Mouse (Mus musculus): ENCODE data around the gene Rcsd1. TPM values are rescaled to one million over a fixed set of nuclear protein-coding genes. Genes with fewer than 3 reads are reported as not detected.

The Rcsd1 gene
- 179 TPM for polyA plus RNA-seq (2017; shearing (Covaris generic))

DNA sequence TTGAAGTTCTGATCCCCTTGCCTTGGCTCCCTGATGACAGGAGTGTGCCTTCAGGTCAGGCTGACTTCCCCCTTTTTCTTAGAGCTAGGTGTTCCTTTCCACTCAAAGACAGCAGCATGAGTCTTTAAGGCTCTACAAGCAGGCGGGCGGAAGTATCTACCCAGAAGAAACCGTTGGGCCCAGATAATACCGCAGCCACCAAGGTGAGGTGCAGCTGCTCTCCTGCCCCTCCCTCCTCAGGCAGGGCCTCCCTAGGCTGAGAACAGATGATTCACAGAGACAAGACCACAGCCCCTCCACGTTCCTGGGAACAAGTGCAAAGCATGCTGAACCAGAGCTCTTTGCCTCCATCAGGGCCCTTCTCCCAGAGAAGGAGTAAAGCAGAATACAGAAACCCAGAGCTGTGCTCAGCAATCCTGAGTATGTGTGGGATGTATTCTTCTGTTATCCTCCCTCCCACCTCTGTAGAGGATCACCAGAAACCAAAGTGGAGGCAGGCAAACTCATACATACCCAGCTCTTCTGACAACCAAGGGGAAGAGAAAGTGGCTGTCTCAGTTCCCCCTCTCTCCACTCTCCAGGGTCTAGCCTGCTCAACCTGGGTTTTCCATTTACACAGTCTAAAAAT, at the start of gene Rcsd1:
Gene Rcsd1 (minus strand): TSS at position 129 of the 628 bp plus-strand sequence.

DNA sequence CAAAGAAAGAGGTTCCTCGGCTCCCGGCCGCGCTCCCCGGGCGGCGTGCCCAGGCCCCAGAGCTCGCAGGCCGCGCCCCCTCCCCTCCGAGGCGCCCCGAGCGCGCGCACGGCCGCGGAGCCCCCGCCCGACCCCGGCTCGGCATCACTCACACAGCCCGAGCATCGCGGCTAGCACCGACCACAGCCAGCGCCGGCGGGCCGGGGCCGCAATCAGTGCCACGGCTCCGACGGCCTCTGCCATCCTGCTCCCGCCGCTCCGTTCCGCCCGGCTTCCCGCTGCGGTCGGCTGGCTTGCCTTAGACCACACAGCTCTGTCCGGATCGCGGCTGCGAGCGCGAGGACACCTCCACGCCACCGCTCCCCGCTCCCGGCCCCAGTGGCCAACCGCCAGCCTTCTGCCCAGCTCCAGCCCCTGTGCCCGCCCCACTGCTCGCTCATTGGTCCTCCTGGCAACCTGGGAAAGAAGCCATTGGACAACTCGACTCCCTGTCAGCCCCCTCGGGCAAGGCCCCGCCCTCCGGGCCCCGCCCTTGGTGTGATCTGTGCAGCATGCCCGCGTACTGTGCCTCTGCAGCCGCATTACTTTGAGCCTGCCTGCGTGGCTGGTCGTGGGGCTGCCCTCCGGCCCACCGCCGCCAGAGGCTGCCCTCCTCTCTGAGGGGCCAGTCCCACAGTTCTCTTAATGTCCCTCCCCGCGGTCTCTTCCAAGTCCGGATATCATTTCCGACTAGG, 75.2 kb downstream of the Rcsd1 start, which contains the start of gene Mpzl1:
Gene Mpzl1 (minus strand): TSS at position 388 of the 734 bp plus-strand sequence.

Other genes with a start within 250 kb of the Rcsd1 start
- 17.9 TPM for gene Dcaf6, start 249.3 kb downstream of the Rcsd1 start, polyA plus RNA-seq (2017; shearing (Covaris generic))
- gene Mpc2, start 249.1 kb downstream of the Rcsd1 start, polyA plus RNA-seq (2017; shearing (Covaris generic)), result 99.7 TPM
- not detected for gene Adcy10, start 224.6 kb downstream of the Rcsd1 start, polyA plus RNA-seq (2017; shearing (Covaris generic))
- gene Mpzl1, start 75.2 kb downstream of the Rcsd1 start, polyA plus RNA-seq (2017; shearing (Covaris generic)), result 1.2 TPM
- 53.2 TPM for gene Creg1, start 54.0 kb upstream of the Rcsd1 start, polyA plus RNA-seq (2017; shearing (Covaris generic))
- 395 TPM for gene Cd247, start 78.9 kb upstream of the Rcsd1 start, polyA plus RNA-seq (2017; shearing (Covaris generic))